Mouse (Mus musculus): ENCODE measurements at regions not wholly inside any gene's neighbourhood (a gene's known extent, or its start where the extent isn't known, plus 50 kb on each side); places are given as distances from the start of the nearest gene placed in this dataset.
A peak's percentile ranks its signal among the peaks of the same experiment; 100 is the strongest.
"Not testable (repeated sequence)": the region's sequence is repeated elsewhere in the genome, so short reads cannot be mapped to it uniquely, and the experiment has no call there.

GRCm38 (mm10) chr6:101793986-101794385 is 416.3 kb upstream of the Pdzrn3 start:
- peaks cover 12% of the 10 kb centered on the region for H3K4me1 ChIP-seq
- no peak overlapping the region for H3K4me3 ChIP-seq
- DNase-seq (ENCODE audit: low spot score) = no peak
- no peak overlapping the region for H3K27ac ChIP-seq
- no peaks in the 10 kb centered on the region for H3K9me3 ChIP-seq (replicated peaks)
- 83% methylated on average over 2 of the region's 2 CpGs for WGBS
- H3K27me3 ChIP-seq (ENCODE audit: low read depth, poor library complexity, severe bottlenecking) = no peaks in the 10 kb centered on the region
- no peaks in the 10 kb centered on the region for H3K36me3 ChIP-seq

- Histone ChIP-seq H3K4me3 (no peak overlapping the region), H3K9me3 (replicated peaks) (no peaks in the 10 kb centered on the region), H3K27ac (no peak overlapping the region), H3K4me1 (peaks cover 4% of the 10 kb centered on the region; the same call in 1 of the 2 replicates), H3K27me3 (ENCODE audit: low read depth, poor library complexity, severe bottlenecking) (no peaks in the 10 kb centered on the region), H3K36me3 (no peaks in the 10 kb centered on the region)
- no peak for DNase-seq (ENCODE audit: low spot score)
- WGBS = 92% methylated on average over 3 of the region's 3 CpGs
Measured at GRCm38 (mm10) chr6:101777864-101778263, 400.2 kb upstream of the Pdzrn3 start.

- Histone ChIP-seq H3K36me3 (no peaks in the 10 kb centered on the region), H3K4me3 (no peak overlapping the region), H3K4me1 (peaks cover 4% of the 10 kb centered on the region; the same call in 1 of the 2 replicates), H3K27me3 (ENCODE audit: low read depth, poor library complexity, severe bottlenecking) (no peaks in the 10 kb centered on the region), H3K9me3 (replicated peaks) (no peaks in the 10 kb centered on the region), H3K27ac (no peak overlapping the region)
- no peak for DNase-seq (ENCODE audit: low spot score)
- 46% methylated on average over 5 of the region's 5 CpGs for WGBS
Measured at GRCm38 (mm10) chr6:101773151-101773550, 395.5 kb upstream of the Pdzrn3 start.

GRCm38 (mm10) chr6:101735107-101735506 is 357.4 kb upstream of the Pdzrn3 start:
- Histone ChIP-seq H3K9me3 (replicated peaks) (no peaks in the 10 kb centered on the region), H3K4me1 (no peaks in the 10 kb centered on the region), H3K27ac (no peak overlapping the region), H3K36me3 (no peaks in the 10 kb centered on the region), H3K27me3 (ENCODE audit: low read depth, poor library complexity, severe bottlenecking) (no peaks in the 10 kb centered on the region), H3K4me3 (no peak overlapping the region)
- no peak for DNase-seq (ENCODE audit: low spot score)
- WGBS = 68% methylated on average over 3 of the region's 3 CpGs

GRCm38 (mm10) chr6:101720513-101720912 is 342.8 kb upstream of the Pdzrn3 start:
- Histone ChIP-seq H3K4me1 (0 out of 2 replicates have a peak, but pooled peaks cover 3% of the 10 kb centered on the region), H3K36me3 (no peaks in the 10 kb centered on the region), H3K27me3 (ENCODE audit: low read depth, poor library complexity, severe bottlenecking) (no peaks in the 10 kb centered on the region), H3K4me3 (no peak overlapping the region), H3K27ac (no peak overlapping the region), H3K9me3 (replicated peaks) (no peaks in the 10 kb centered on the region)
- no peak for DNase-seq (ENCODE audit: low spot score)

GRCm38 (mm10) chr6:101689684-101690083 is 312.0 kb upstream of the Pdzrn3 start:
- no peak overlapping the region for H3K4me3 ChIP-seq
- H3K36me3 ChIP-seq = no peaks in the 10 kb centered on the region
- H3K27me3 ChIP-seq (ENCODE audit: low read depth, poor library complexity, severe bottlenecking) = no peaks in the 10 kb centered on the region
- DNase-seq (ENCODE audit: low spot score) = no peak
- WGBS = 89% methylated on average over 2 of the region's 2 CpGs
- no peak overlapping the region for H3K27ac ChIP-seq
- H3K9me3 ChIP-seq (replicated peaks) = no peaks in the 10 kb centered on the region
- no peaks in the 10 kb centered on the region for H3K4me1 ChIP-seq

- DNase-seq (ENCODE audit: low spot score) = no peak
- Histone ChIP-seq H3K9me3 (replicated peaks) (no peaks in the 10 kb centered on the region), H3K27ac (no peak overlapping the region), H3K36me3 (no peaks in the 10 kb centered on the region), H3K4me1 (no peaks in the 10 kb centered on the region), H3K4me3 (no peak overlapping the region), H3K27me3 (ENCODE audit: low read depth, poor library complexity, severe bottlenecking) (no peaks in the 10 kb centered on the region)
Measured at GRCm38 (mm10) chr6:101686578-101686977, 308.9 kb upstream of the Pdzrn3 start.

- H3K4me1 ChIP-seq = no peaks in the 10 kb centered on the region
- WGBS = 78% methylated on average over 8 of the region's 8 CpGs
- no peak overlapping the region for H3K27ac ChIP-seq
- H3K9me3 ChIP-seq (replicated peaks) = no peaks in the 10 kb centered on the region
- no peak overlapping the region for H3K4me3 ChIP-seq
- no peaks in the 10 kb centered on the region for H3K27me3 ChIP-seq (ENCODE audit: low read depth, poor library complexity, severe bottlenecking)
- no peaks in the 10 kb centered on the region for H3K36me3 ChIP-seq
- no peak for DNase-seq (ENCODE audit: low spot score)
Measured at GRCm38 (mm10) chr6:101685734-101686133, 308.0 kb upstream of the Pdzrn3 start.

GRCm38 (mm10) chr6:101684390-101684789 is 306.7 kb upstream of the Pdzrn3 start:
- no peak for DNase-seq (ENCODE audit: low spot score)
- WGBS = 74% methylated on average over 2 of the region's 2 CpGs
- no peaks in the 10 kb centered on the region for H3K9me3 ChIP-seq (replicated peaks)
- H3K4me3 ChIP-seq = no peak overlapping the region
- H3K27me3 ChIP-seq (ENCODE audit: low read depth, poor library complexity, severe bottlenecking) = no peaks in the 10 kb centered on the region
- H3K4me1 ChIP-seq = no peaks in the 10 kb centered on the region
- H3K27ac ChIP-seq = no peak overlapping the region
- no peaks in the 10 kb centered on the region for H3K36me3 ChIP-seq

GRCm38 (mm10) chr6:101674846-101675245 is 297.1 kb upstream of the Pdzrn3 start:
- no peaks in the 10 kb centered on the region for H3K9me3 ChIP-seq (replicated peaks)
- H3K27me3 ChIP-seq (ENCODE audit: low read depth, poor library complexity, severe bottlenecking) = no peaks in the 10 kb centered on the region
- DNase-seq (ENCODE audit: low spot score) = no peak
- 83% methylated on average over 4 of the region's 4 CpGs for WGBS
- H3K27ac ChIP-seq = no peak overlapping the region
- H3K4me3 ChIP-seq = no peak overlapping the region
- no peaks in the 10 kb centered on the region for H3K36me3 ChIP-seq
- H3K4me1 ChIP-seq = no peaks in the 10 kb centered on the region

- no peak overlapping the region for H3K27ac ChIP-seq
- WGBS = 70% methylated on average over 5 of the region's 5 CpGs
- no peaks in the 10 kb centered on the region for H3K9me3 ChIP-seq (replicated peaks)
- H3K36me3 ChIP-seq = no peaks in the 10 kb centered on the region
- no peaks in the 10 kb centered on the region for H3K4me1 ChIP-seq
- H3K4me3 ChIP-seq = no peak overlapping the region
- DNase-seq (ENCODE audit: low spot score) = no peak
- H3K27me3 ChIP-seq (ENCODE audit: low read depth, poor library complexity, severe bottlenecking) = no peaks in the 10 kb centered on the region
Measured at GRCm38 (mm10) chr6:101670770-101671169, 293.1 kb upstream of the Pdzrn3 start.

- H3K36me3 ChIP-seq = no peaks in the 10 kb centered on the region
- 86% methylated on average over 5 of the region's 5 CpGs for WGBS
- no peaks in the 10 kb centered on the region for H3K27me3 ChIP-seq (ENCODE audit: low read depth, poor library complexity, severe bottlenecking)
- H3K4me3 ChIP-seq = no peak overlapping the region
- H3K9me3 ChIP-seq (replicated peaks) = no peaks in the 10 kb centered on the region
- no peak for DNase-seq (ENCODE audit: low spot score)
- no peaks in the 10 kb centered on the region for H3K4me1 ChIP-seq
- no peak overlapping the region for H3K27ac ChIP-seq
Measured at GRCm38 (mm10) chr6:101669118-101669845, 291.6 kb upstream of the Pdzrn3 start.

GRCm38 (mm10) chr6:101654351-101654750 is 276.7 kb upstream of the Pdzrn3 start:
- Histone ChIP-seq H3K36me3 (no peaks in the 10 kb centered on the region), H3K27me3 (ENCODE audit: low read depth, poor library complexity, severe bottlenecking) (no peaks in the 10 kb centered on the region), H3K27ac (no peak overlapping the region), H3K9me3 (replicated peaks) (no peaks in the 10 kb centered on the region), H3K4me3 (no peak overlapping the region), H3K4me1 (no peaks in the 10 kb centered on the region)
- no peak for DNase-seq (ENCODE audit: low spot score)
- WGBS = 94% methylated on average over 6 of the region's 6 CpGs

- H3K36me3 ChIP-seq; H3K4me1 ChIP-seq; H3K27me3 ChIP-seq (ENCODE audit: low read depth, poor library complexity, severe bottlenecking); H3K9me3 ChIP-seq (replicated peaks); H3K4me3 ChIP-seq; H3K27ac ChIP-seq: not testable (repeated sequence)
- DNase-seq (ENCODE audit: low spot score) = peak; percentile 73
- 14% methylated on average over 5 of the region's 6 CpGs for WGBS
Measured at GRCm38 (mm10) chr6:101650348-101650747, 272.7 kb upstream of the Pdzrn3 start.
